Mouse (Mus musculus) liver, embryonic 13.5 days (tissue): ENCODE measurements at regions not wholly inside any gene's neighbourhood (a gene's known extent, or its start where the extent isn't known, plus 50 kb on each side); places are given as distances from the start of the nearest gene placed in this dataset.

ENCODE experiments used
- ATAC-seq: fragments of 200-750 bp; cut with Nextera tagmentation; 2 replicates; pipeline ENCODE4 v1.8.0; 2017; ENCODE audit warnings: low read depth, mild to moderate bottlenecking, moderate number of reproducible peaks, moderate library complexity
- DNase-seq: peaks from one replicate; pipeline ENCODE4 v3.0.0; 2022
- H3K27ac ChIP-seq: fragments of 300-500 bp; sonication (generic); 2 replicates; pipeline ENCODE4 v1.5.1; 2015; ENCODE audit warnings: moderate library complexity, mild to moderate bottlenecking, inconsistent platforms
- H3K27me3 ChIP-seq: fragments of 300-500 bp; sonication (generic); 2 replicates; pipeline ENCODE4 v1.6.1; 2015; ENCODE audit warnings: mild to moderate bottlenecking, inconsistent platforms
- H3K36me3 ChIP-seq: fragments of 300-500 bp; sonication (generic); 2 replicates; pipeline ENCODE4 v1.6.1; 2015; ENCODE audit warnings: mild to moderate bottlenecking, inconsistent platforms
- H3K4me1 ChIP-seq: fragments of 300-500 bp; sonication (generic); replicated peaks from 2 replicates; pipeline ENCODE4 v1.6.1; 2015; ENCODE audit warnings: inconsistent platforms
- H3K4me2 ChIP-seq: fragments of 300-500 bp; sonication (generic); 2 replicates; pipeline ENCODE4 v1.6.1; 2015; ENCODE audit warnings: inconsistent platforms, mild to moderate bottlenecking, moderate library complexity
- H3K4me3 ChIP-seq: fragments of 300-500 bp; sonication (generic); replicated peaks from 2 replicates; pipeline ENCODE4 v1.5.1; 2015; ENCODE audit warnings: mild to moderate bottlenecking, inconsistent platforms
- H3K9ac ChIP-seq: fragments of 300-500 bp; sonication (generic); 2 replicates; pipeline ENCODE4 v1.6.1; 2015; ENCODE audit warnings: mild to moderate bottlenecking, inconsistent platforms
- H3K9me3 ChIP-seq: fragments of 300-500 bp; sonication (generic); replicated peaks from 2 replicates; pipeline ENCODE4 v1.6.1; 2016; ENCODE audit warnings: inconsistent platforms
- WGBS: fragments of 180-500 bp; shearing (Covaris S2); methylation state at CpG from one replicate; pipeline ENCODE4 v1.1.7; 2015; ENCODE audit not compliant: insufficient replicate concordance; 5-methylcytosine and 5-hydroxymethylcytosine counted together

GRCm38 (mm10) chr2:115081563-115082291 lies 427.0 kb upstream of the Dph6 start:
- WGBS: 65% methylated on average over 11 of the region's 11 CpGs
- H3K27me3 ChIP-seq: no peaks in the 10 kb centered on the region
- DNase-seq (no peak), ATAC-seq (no peak)
- no peaks in the 10 kb centered on the region for H3K9me3 ChIP-seq
- no peak overlapping the region for H3K4me2 ChIP-seq
- no peak overlapping the region for H3K4me3 ChIP-seq
- no peaks in the 10 kb centered on the region for H3K4me1 ChIP-seq
- H3K36me3 ChIP-seq: no peaks in the 10 kb centered on the region
- no peak overlapping the region for H3K27ac ChIP-seq
- no peak overlapping the region for H3K9ac ChIP-seq

DNA sequence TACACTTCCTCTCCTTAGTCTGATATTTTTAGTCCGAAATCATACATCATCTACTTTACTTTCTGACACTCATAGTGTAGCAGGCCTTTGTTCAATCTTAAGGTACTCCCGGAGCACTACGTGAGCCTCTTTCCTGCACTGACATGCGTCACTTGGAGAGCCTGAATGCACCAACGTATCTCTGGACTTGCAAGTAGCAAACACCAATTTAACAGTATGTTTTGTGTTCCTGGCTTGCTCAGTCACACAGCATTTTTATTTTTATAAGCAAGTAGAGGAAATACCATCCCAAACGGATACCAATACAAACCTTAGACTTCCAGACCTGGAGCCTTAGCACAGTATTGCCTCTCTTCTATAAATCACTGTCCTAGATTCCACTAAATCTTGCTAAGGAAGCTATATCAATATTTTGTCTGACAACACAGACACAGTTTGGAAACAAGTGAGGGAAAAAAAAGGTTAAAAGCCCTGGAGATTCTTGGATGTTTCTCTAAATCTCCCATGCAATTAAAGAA lies 427.6 kb upstream of the Dph6 start:
- Histone ChIP-seq H3K4me3 (no peak overlapping the region), H3K9ac (no peak overlapping the region), H3K4me1 (no peaks in the 10 kb centered on the region), H3K36me3 (no peaks in the 10 kb centered on the region), H3K27ac (no peak overlapping the region), H3K4me2 (no peak overlapping the region), H3K9me3 (no peaks in the 10 kb centered on the region), H3K27me3 (no peaks in the 10 kb centered on the region)
- WGBS: 65% methylated on average over 6 of the region's 6 CpGs
- no peak for ATAC-seq
- DNase-seq: no peak

DNA sequence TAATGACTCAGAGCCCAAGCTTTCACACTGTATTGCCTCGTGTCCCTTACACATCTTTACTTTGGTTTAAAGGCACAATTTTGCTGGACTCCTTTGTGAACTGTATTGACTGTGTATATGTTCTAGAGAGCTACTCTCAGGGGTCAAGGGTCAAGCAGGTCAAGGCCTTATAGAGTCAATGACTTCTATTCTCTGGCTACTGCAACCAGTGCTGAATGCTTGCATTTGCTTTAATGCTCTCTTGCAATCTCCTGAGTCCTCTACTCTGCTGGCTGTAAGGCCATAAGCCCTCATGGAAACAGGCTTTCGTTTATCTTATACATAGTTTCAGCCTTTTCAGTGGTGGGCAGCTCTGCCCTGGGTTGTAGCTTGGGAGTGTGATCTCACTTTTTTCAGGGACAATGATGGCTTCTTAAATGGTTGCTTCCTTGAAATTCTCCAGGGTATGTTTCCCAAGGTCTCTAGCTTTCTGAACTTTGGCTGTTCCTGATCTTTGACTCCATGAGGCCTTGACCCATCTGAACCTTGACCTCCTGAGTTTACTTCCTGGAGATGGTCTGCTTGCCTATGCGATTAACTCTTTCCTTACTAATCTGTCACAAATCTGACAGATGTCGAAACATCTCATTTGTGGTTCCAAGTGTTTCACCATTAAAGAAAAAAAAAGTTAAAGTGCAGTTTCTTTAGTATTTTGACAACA lies 433.8 kb upstream of the Dph6 start:
- no peaks in the 10 kb centered on the region for H3K36me3 ChIP-seq
- no peak overlapping the region for H3K4me3 ChIP-seq
- no peaks in the 10 kb centered on the region; the same call in 1 of the 2 replicates for H3K4me1 ChIP-seq
- WGBS: 49% methylated on average over 4 of the region's 4 CpGs
- no peak overlapping the region for H3K27ac ChIP-seq
- H3K27me3 ChIP-seq: no peaks in the 10 kb centered on the region
- ATAC-seq (no peak), DNase-seq (no peak)
- no peak overlapping the region for H3K9ac ChIP-seq
- no peak overlapping the region for H3K4me2 ChIP-seq
- no peaks in the 10 kb centered on the region for H3K9me3 ChIP-seq

- no peaks in the 10 kb centered on the region; the same call in 1 of the 2 replicates for H3K4me1 ChIP-seq
- H3K4me3 ChIP-seq: no peak overlapping the region
- DNase-seq: no peak
- ATAC-seq: no peak
- H3K27ac ChIP-seq: no peak overlapping the region
- H3K36me3 ChIP-seq: no peaks in the 10 kb centered on the region
- WGBS: 52% methylated on average over 12 of the region's 12 CpGs
- no peak overlapping the region for H3K9ac ChIP-seq
- H3K27me3 ChIP-seq: no peaks in the 10 kb centered on the region
- no peak overlapping the region for H3K4me2 ChIP-seq
- no peaks in the 10 kb centered on the region for H3K9me3 ChIP-seq
Measured at GRCm38 (mm10) chr2:115090430-115091175, 435.8 kb upstream of the Dph6 start.

- Histone ChIP-seq H3K4me2 (no peak overlapping the region), H3K4me1 (no peaks in the 10 kb centered on the region), H3K27me3 (no peaks in the 10 kb centered on the region), H3K9me3 (no peaks in the 10 kb centered on the region), H3K4me3 (no peak overlapping the region), H3K27ac (no peak overlapping the region), H3K9ac (no peak overlapping the region), H3K36me3 (no peaks in the 10 kb centered on the region)
- WGBS: 67% methylated on average over 12 of the region's 12 CpGs
- ATAC-seq: no peak
- no peak for DNase-seq
Measured at GRCm38 (mm10) chr2:115095351-115095750, 440.6 kb upstream of the Dph6 start.

DNA sequence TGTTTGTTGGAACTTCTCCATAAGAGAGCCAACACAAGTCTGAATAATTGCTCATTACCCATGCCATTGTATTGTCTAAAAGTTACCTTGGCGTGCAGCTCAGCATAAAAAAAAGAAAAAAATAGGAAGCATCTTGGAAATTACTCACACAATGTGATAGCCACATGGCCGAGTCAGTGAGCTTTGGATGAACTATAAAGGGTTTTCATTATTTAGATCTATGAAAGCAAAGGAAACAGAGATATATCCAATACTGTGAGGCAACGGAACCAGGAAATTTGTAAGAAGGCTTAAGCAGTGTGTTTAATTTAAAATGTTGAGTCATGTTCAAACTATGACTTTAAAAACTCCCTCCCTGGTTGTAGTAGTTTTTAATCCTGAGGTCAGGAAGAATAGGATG lies 446.7 kb upstream of the Dph6 start:
- WGBS: 56% methylated on average over 3 of the region's 3 CpGs
- no peak for ATAC-seq
- no peak for DNase-seq

GRCm38 (mm10) chr2:115119429-115120205 lies 461.9 kb upstream of the BC052040 start:
- Histone ChIP-seq H3K4me2 (no peak overlapping the region), H3K9me3 (no peaks in the 10 kb centered on the region), H3K4me1 (no peaks in the 10 kb centered on the region), H3K4me3 (no peak overlapping the region), H3K9ac (no peak overlapping the region), H3K36me3 (no peaks in the 10 kb centered on the region), H3K27ac (no peak overlapping the region), H3K27me3 (no peaks in the 10 kb centered on the region)
- no peak for ATAC-seq
- DNase-seq: no peak
- WGBS: 54% methylated on average over 9 of the region's 9 CpGs

More for the DNA sequence above, 446.7 kb upstream of the Dph6 start:
- Histone ChIP-seq H3K4me2 (no peak overlapping the region), H3K9ac (no peak overlapping the region), H3K9me3 (no peaks in the 10 kb centered on the region), H3K4me1 (no peaks in the 10 kb centered on the region), H3K27me3 (no peaks in the 10 kb centered on the region), H3K4me3 (no peak overlapping the region), H3K27ac (no peak overlapping the region), H3K36me3 (no peaks in the 10 kb centered on the region)

- H3K36me3 ChIP-seq: no peaks in the 10 kb centered on the region
- H3K4me1 ChIP-seq: no peaks in the 10 kb centered on the region
- no peaks in the 10 kb centered on the region for H3K27me3 ChIP-seq
- no peak overlapping the region for H3K27ac ChIP-seq
- no peak for ATAC-seq
- no peak overlapping the region for H3K4me2 ChIP-seq
- no peaks in the 10 kb centered on the region for H3K9me3 ChIP-seq
- no peak overlapping the region for H3K9ac ChIP-seq
- H3K4me3 ChIP-seq: no peak overlapping the region
- WGBS: 65% methylated on average over 3 of the region's 3 CpGs
- DNase-seq: no peak
Measured at GRCm38 (mm10) chr2:115120206-115120503, 461.4 kb upstream of the BC052040 start.

DNA sequence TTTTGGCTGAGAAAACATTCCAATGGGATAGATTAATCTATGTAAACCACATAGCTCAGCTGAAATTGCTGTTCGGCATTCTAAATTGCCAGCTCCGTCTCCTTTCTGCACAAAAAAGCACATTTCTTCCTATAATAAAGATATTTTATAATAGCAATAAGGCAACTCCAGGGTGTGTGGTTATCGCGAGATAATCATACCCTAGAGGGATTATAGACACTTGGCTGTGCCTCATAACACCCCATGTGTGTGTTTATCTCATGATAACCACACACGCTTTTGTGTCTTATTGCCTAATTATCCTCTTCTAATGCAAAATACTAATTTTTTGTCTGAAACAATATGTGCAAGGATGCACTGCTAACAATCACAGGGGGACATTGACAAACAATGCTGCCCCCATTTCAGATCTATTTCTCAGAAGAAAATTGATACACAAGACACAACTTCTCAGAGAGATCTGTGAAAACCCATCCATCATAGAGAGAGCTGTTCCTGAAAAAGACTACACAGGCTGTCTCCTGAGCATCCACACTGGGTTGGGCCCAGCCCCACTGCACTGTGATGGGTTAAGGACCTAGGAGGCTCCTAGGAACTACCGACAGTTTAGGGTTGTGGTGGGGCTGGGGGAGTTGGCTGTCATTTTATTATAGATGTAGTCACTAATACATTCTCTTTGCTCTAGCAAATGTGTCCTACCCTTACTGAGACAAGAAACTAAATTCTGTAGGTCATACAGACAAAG lies 454.7 kb upstream of the BC052040 start:
- no peak for ATAC-seq
- Histone ChIP-seq H3K9me3 (no peaks in the 10 kb centered on the region), H3K27me3 (no peaks in the 10 kb centered on the region), H3K27ac (no peak overlapping the region), H3K4me1 (no peaks in the 10 kb centered on the region), H3K9ac (no peak overlapping the region), H3K36me3 (no peaks in the 10 kb centered on the region), H3K4me3 (no peak overlapping the region), H3K4me2 (no peak overlapping the region)
- DNase-seq: no peak
- WGBS: 79% methylated on average over 6 of the region's 6 CpGs

GRCm38 (mm10) chr2:115131746-115132145 lies 449.8 kb upstream of the BC052040 start:
- no peaks in the 10 kb centered on the region for H3K9me3 ChIP-seq
- no peak overlapping the region for H3K4me2 ChIP-seq
- H3K4me3 ChIP-seq: no peak overlapping the region
- H3K9ac ChIP-seq: no peak overlapping the region
- WGBS: 41% methylated on average over 2 of the region's 2 CpGs
- no peak for DNase-seq
- H3K27ac ChIP-seq: no peak overlapping the region
- H3K27me3 ChIP-seq: no peaks in the 10 kb centered on the region
- H3K4me1 ChIP-seq: no peaks in the 10 kb centered on the region
- ATAC-seq: no peak
- H3K36me3 ChIP-seq: no peaks in the 10 kb centered on the region
